Mouse (Mus musculus) heart, embryonic 15.5 days (tissue): ENCODE results near the gene Ebp. TPM values are rescaled to one million over a fixed set of nuclear protein-coding genes. Genes with fewer than 3 reads are reported as not detected.

Source experiments
- ATAC-seq: fragments of 200-750 bp; cut with Nextera tagmentation; replicated peaks from 2 replicates; pipeline ENCODE4 v1.8.0; 2017; ENCODE audit warnings: low read depth, moderate TSS enrichment; ENCODE audit not compliant: insufficient number of reproducible peaks, insufficient read depth, low FRiP score
- H3K27ac ChIP-seq: fragments of 300-500 bp; sonication (generic); 2 replicates; pipeline ENCODE4 v1.5.1; 2015; ENCODE audit warnings: mild to moderate bottlenecking, inconsistent platforms
- H3K27me3 ChIP-seq: fragments of 300-500 bp; sonication (generic); 2 replicates; pipeline ENCODE4 v1.6.1; 2015; ENCODE audit warnings: inconsistent platforms
- H3K36me3 ChIP-seq: fragments of 300-500 bp; sonication (generic); 2 replicates; pipeline ENCODE4 v1.6.1; 2015; ENCODE audit warnings: mild to moderate bottlenecking, inconsistent platforms
- H3K4me1 ChIP-seq: fragments of 300-500 bp; sonication (generic); replicated peaks from 2 replicates; pipeline ENCODE4 v1.6.1; 2015; ENCODE audit warnings: inconsistent platforms
- H3K4me2 ChIP-seq: fragments of 300-500 bp; sonication (generic); 2 replicates; pipeline ENCODE4 v1.6.1; 2015; ENCODE audit warnings: inconsistent platforms, mild to moderate bottlenecking, moderate library complexity
- H3K4me3 ChIP-seq: fragments of 300-500 bp; sonication (generic); 2 replicates; pipeline ENCODE4 v1.5.1; 2015; ENCODE audit warnings: mild to moderate bottlenecking, inconsistent platforms
- H3K9ac ChIP-seq: fragments of 300-500 bp; sonication (generic); 2 replicates; pipeline ENCODE4 v1.6.1; 2015; ENCODE audit warnings: mild to moderate bottlenecking, inconsistent platforms
- H3K9me3 ChIP-seq: fragments of 300-500 bp; sonication (generic); replicated peaks from 2 replicates; pipeline ENCODE4 v1.6.1; 2016; ENCODE audit warnings: inconsistent platforms
- WGBS: fragments of 180-500 bp; shearing (Covaris S2); methylation state at CpG from one replicate; pipeline ENCODE4 v1.1.7; 2015; ENCODE audit warnings: mixed read lengths; 5-methylcytosine and 5-hydroxymethylcytosine counted together
- polyA plus RNA-seq: library from polyadenylated mRNA; unstranded; fragments of >200 nt; fragmentation: Nextera tagmentation; extraction: Ambion mirVana; gene quantifications from 2 replicates; pipeline ENCODE4 v1.2.1, GENCODE M21; 2015

Ebp gene
- polyA plus RNA-seq, 1 experiment from 2014 or later: 27.9 TPM

DNA sequence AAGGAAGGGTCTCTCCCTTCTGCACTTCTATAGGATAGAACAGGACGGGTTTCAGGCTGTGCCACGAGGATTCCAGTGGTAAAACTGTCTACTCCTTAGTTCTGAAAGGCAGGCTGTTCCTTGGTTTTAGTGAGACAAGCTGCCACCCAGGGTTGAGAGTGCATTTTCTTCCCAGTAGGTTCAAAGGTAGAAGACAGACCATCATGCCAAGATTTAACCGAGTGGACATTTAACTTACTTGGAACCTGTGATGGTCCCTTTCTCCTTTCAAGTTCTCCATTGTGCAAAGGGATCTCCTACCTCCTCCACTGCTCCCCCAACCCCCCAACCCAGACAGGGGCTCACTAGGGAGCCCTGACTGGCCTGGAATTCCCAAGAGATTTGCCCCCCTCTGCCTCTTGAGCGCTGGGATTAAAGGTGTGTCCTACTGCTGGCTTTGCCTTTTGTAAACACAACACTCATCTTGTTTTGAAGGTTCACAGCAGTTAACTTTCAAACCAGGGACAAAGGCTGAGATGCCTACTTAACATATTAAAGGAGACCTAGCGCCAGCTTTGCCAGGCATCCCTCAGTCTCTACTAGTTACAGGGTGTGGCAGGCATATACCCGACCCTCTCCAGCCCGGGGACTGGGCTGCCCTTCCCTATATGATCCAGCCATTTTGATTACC lies 10.3 kb downstream of the Ebp start:
- Histone ChIP-seq H3K27me3 (no peaks in the 10 kb centered on the region), H3K9me3 (no peaks in the 10 kb centered on the region), H3K9ac (no peak overlapping the region), H3K27ac (no peak overlapping the region), H3K36me3 (no peaks in the 10 kb centered on the region; the same call in 1 of the 2 replicates), H3K4me1 (no peaks in the 10 kb centered on the region), H3K4me3 (no peak overlapping the region), H3K4me2 (no peak overlapping the region)
- 15% methylated on average over 7 of the region's 7 CpGs for WGBS
- no peak for ATAC-seq

DNA sequence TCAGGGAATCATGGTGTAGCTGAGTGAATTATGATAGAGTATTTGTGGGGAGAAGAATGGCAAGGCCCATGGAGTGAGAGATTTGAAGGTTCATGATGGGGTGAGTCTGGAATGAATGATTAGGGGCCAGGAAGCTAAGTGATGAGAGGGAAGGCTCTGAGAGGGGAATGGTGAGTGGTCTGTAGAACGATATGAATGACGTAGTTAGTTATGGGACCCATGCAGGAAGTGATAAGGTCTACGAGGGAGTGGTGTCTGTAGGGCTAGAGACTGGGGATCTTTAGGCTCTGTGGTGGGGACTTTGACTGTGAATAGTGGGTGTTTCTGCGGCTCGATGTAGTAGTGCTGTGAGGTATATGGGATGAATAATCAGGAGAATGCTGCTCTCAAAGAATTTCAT lies 13.7 kb downstream of the Ebp start:
- Histone ChIP-seq H3K4me2 (no peak overlapping the region), H3K9ac (no peak overlapping the region), H3K27me3 (no peaks in the 10 kb centered on the region), H3K4me3 (no peak overlapping the region), H3K27ac (no peak overlapping the region), H3K9me3 (no peaks in the 10 kb centered on the region), H3K4me1 (no peaks in the 10 kb centered on the region), H3K36me3 (no peaks in the 10 kb centered on the region)
- 77% methylated on average over 5 of the region's 5 CpGs for WGBS
- ATAC-seq: no peak

DNA sequence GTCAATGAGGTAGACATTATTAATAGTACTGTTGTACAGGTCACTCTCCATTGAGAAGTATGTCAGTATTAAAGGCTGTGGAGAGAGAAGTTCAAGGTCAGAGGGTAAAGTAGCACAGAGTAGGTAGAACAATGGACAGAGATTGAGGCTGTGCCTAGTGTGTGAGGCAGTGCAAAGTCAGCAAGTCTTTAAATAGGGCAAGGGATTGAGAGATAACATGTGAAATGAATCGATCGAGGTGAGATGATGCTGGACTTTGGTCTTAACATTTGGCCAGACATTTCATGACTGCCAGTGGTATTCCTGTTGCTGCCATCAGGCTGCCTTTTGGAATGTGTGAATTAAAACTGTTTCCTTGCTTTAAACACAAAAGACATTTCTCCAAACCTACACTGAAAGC lies 14.4 kb downstream of the Ebp start:
- no peak overlapping the region for H3K27ac ChIP-seq
- ATAC-seq: no peak
- H3K4me2 ChIP-seq: no peak overlapping the region
- no peaks in the 10 kb centered on the region for H3K9me3 ChIP-seq
- no peak overlapping the region for H3K9ac ChIP-seq
- no peaks in the 10 kb centered on the region for H3K36me3 ChIP-seq
- H3K4me3 ChIP-seq: no peak overlapping the region
- no peaks in the 10 kb centered on the region for H3K4me1 ChIP-seq
- H3K27me3 ChIP-seq: no peaks in the 10 kb centered on the region
- WGBS: 92% methylated on average over 2 of the region's 2 CpGs

DNA sequence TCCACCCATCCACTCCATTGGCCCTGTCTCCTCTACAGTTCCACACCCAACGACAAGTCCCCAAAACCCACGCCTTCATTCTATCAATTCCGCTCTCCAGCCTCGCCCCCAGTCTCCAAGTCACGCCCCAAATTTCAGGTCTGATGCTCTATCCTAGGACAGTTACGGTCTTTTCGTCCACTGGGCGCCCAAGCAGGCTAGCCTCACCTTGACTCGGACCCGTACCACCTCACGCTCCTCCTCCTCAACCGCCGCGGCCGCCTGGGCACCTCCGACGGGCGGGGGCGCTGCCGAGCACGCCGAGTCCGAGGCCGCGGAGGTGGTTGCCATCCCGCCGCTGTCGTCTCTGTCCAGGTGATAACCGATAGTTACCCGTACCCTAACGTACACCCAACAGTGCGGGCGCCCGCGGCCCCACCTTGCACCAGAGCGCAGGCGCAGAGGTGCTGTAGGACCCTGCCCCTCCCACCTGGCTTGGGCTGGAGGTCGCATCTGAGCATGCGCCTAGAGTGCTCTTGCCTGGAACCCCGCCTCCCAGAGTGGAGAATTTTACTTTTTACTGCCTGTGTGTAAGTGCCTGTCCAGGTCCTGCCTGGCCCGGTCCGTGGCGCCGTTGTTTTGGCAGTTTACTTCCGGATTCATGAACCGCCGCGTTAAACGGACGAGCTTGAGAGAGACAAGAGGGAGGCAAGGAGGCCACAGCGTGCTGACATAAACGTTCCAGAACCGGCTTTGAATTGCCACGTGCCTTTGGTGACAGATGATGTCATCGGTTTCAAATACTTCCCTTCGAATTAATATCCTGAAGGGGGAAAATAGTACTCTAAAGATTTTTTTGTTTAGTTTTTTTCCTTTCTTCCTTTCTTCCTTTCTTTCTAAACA lies 17.6 kb downstream of the Ebp start, which contains the start of gene Tbc1d25:
Gene Tbc1d25 (minus strand): TSS at position 678 of the 882 bp plus-strand sequence.
- Histone ChIP-seq H3K9me3 (no peaks in the 10 kb centered on the region), H3K4me3 (peak within 1 kb of the TSS; percentile 72), H3K9ac (peak within 1 kb of the TSS; percentile 64), H3K27me3 (no peaks in the 10 kb centered on the region), H3K36me3 (peaks cover 5% of the 10 kb centered on the region; the same call in 1 of the 2 replicates), H3K4me1 (no peaks in the 10 kb centered on the region), H3K4me2 (peak within 1 kb of the TSS; percentile 63), H3K27ac (peak within 1 kb of the TSS; percentile 71)
- peak; percentile 95 for ATAC-seq
- WGBS: 7% methylated on average over 46 of the region's 56 CpGs

DNA sequence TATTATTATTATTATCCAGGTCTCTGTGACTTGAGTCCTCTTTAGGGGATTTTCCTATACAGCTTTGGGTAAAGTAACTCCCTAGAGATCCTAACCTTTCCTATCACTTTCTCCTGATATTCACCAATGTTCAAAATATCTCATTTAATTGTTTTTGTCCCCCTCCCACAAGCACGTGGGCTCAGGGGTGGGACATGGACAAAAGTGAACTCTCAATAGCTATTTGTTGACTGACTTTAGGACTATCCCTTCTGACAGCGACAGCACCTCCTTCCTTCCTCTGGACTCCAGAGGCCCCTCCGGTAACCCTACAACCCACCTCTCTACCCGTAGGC lies 18.2 kb downstream of the Ebp start:
- ATAC-seq: no peak
- no peaks in the 10 kb centered on the region for H3K9me3 ChIP-seq
- H3K4me2 ChIP-seq: peak overlapping the region; percentile 63
- H3K4me3 ChIP-seq: peak overlapping the region; percentile 72
- H3K9ac ChIP-seq: peak overlapping the region; percentile 64
- peak overlapping the region; percentile 71; the same call in 1 of the 2 replicates for H3K27ac ChIP-seq
- H3K4me1 ChIP-seq: no peaks in the 10 kb centered on the region
- WGBS: 12% methylated on average over 4 of the region's 4 CpGs
- peaks cover 5% of the 10 kb centered on the region; the same call in 1 of the 2 replicates for H3K36me3 ChIP-seq
- H3K27me3 ChIP-seq: no peaks in the 10 kb centered on the region

DNA sequence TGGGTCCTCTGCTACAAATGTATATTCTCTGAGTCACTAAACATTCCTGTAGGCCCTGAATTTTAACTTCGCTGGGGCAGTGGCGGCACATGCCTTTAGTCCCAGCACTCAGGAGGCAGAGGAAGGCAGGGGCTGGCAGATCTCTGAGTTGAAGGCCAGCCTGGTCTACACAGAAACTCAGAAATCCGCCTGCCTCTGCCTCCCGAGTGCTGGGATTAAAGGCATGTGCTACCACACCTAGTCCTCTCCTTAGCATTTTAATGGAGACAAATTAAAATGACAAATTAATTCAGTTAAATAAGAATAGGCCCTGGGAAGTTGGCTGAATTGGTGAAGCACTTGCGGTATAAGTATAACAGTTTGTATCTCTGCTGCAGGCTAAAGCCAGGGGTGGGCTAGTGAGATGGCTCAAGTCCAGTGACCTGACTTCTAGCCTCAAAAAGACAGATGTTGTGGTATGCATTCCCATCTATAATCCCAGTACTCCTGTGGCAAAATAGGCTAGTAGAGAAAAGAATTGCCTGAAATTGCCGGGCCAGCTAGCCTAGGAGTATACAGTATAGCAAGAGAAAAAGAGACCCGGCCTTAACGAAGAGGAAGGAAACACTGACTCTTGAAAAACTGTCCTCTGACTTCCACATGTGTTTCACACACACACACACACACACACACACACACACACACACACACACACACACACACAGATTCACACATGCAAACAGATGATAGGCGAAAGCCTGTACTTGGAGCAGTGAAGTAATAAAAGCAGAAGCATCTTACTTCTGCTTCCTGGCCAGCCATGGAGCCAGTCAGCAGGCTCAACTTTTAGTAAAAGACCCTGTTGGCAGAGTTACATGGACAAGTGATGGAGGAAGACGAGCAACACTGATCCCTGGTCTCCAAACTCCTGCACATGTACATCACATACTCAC lies 25.3 kb downstream of the Ebp start:
- no peak overlapping the region for H3K9ac ChIP-seq
- H3K36me3 ChIP-seq: peaks cover 9% of the 10 kb centered on the region; the same call in 1 of the 2 replicates
- H3K4me3 ChIP-seq: no peak overlapping the region
- H3K4me1 ChIP-seq: no peaks in the 10 kb centered on the region
- no peaks in the 10 kb centered on the region for H3K9me3 ChIP-seq
- no peaks in the 10 kb centered on the region for H3K27me3 ChIP-seq
- ATAC-seq: no peak
- no peak overlapping the region for H3K27ac ChIP-seq
- 88% methylated on average over 8 of the region's 10 CpGs for WGBS
- no peak overlapping the region for H3K4me2 ChIP-seq

DNA sequence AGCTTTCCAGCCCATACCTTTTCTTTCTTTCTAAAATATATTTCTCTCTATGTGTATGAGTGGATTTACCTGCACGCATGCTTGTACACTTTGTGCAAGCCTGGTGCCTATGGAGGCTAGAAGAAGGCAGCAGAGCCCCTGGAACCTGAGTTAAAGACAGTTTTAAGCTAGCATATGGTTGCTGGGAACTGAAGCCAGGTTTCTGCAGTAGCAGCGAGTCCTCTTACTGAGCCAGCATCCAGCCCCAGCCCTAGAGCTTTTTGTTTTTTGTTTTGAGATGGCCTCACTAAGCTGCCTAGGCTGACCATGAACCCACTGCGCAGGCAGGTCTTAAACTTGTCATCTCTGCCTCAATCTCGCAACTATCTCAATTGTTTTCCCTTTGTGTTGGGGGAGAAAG lies 28.8 kb downstream of the Ebp start:
- 84% methylated on average over 4 of the region's 4 CpGs for WGBS

DNA sequence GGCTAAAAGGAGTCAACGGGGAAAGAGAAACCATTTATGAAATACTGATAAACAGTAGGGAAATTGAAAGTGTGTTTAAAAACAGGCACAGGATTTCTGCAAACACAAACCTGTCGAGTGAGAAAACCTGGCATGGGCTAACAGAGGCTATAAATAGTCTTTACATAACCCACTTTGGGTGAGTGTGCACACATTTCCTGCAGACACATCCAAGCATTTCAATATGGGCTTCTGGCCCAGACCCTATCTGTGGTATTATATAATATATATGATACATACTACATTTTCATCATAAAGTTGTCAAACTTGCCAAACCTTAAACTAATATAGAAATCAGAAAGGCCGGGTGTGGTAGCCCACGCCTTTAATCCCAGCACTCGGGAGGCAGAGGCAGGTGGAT lies 30.2 kb downstream of the Ebp start:
- H3K9ac ChIP-seq: no peak overlapping the region
- H3K4me3 ChIP-seq: no peak overlapping the region
- 65% methylated on average over 5 of the region's 5 CpGs for WGBS
- H3K4me1 ChIP-seq: no peaks in the 10 kb centered on the region
- H3K27me3 ChIP-seq: no peaks in the 10 kb centered on the region
- H3K9me3 ChIP-seq: no peaks in the 10 kb centered on the region
- ATAC-seq: no peak
- no peak overlapping the region for H3K4me2 ChIP-seq
- H3K36me3 ChIP-seq: peaks cover 4% of the 10 kb centered on the region; the same call in 1 of the 2 replicates
- peak overlapping the region; percentile 19; the same call in 1 of the 2 replicates for H3K27ac ChIP-seq

More for the DNA sequence above, 28.8 kb downstream of the Ebp start:
- Histone ChIP-seq H3K27ac (no peak overlapping the region), H3K27me3 (no peaks in the 10 kb centered on the region), H3K36me3 (peaks cover 4% of the 10 kb centered on the region; the same call in 1 of the 2 replicates), H3K9ac (no peak overlapping the region), H3K4me3 (no peak overlapping the region), H3K9me3 (no peaks in the 10 kb centered on the region), H3K4me2 (no peak overlapping the region), H3K4me1 (no peaks in the 10 kb centered on the region)
- ATAC-seq: no peak

DNA sequence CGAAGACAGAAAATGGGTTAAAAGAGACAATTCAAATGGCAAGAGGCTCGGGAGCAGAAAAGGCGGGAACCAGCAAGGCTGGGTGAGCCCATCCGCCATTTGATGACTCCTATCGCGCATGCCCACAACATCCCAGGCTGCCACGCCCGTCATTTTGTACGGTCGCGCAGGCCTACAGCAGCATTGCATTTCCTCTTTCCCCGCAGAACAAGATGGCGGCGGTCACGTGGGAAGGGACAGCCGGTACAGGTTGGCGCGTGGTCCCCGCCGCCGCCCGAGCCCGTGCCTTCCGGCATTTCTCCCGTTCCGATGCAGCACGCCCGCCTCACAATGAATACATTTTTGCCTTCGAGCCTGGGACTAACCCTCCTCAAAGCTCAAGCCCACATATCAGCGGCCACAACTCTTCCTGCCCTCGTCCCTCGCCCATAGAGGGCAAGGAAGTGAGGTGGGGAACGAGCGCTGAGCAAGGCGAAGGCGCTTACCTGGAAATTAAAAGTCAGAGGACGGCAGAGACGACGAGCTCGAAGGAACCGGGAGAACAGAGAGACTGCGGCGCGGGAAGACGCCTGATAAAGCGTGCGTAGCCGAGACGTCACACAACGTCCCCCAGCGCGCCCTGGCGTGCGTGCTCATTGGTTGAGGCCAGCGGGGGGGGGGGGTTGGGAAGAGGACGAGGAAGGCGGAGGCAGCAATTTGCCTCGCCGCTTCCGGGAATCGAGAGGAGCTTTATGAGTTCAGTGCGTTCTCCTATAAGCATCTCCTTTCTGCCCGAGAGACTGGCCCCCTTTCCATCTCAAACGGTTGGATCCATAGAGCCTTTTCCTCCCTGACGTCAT lies 47.9 kb downstream of the Ebp start, which contains the start of gene Rbm3:
Gene Rbm3 (minus strand): TSS at position 728 of the 839 bp plus-strand sequence.
- ATAC-seq: peak; percentile 93
- peak within 1 kb of the TSS; percentile 65 for H3K4me2 ChIP-seq
- H3K4me3 ChIP-seq: peak within 1 kb of the TSS; percentile 72
- H3K27ac ChIP-seq: peak within 1 kb of the TSS; percentile 98
- 23% methylated on average over 59 of the region's 65 CpGs for WGBS
- peaks cover 13% of the 10 kb centered on the region; the same call in 1 of the 2 replicates for H3K36me3 ChIP-seq
- no peaks in the 10 kb centered on the region for H3K9me3 ChIP-seq
- H3K27me3 ChIP-seq: no peaks in the 10 kb centered on the region
- peak within 1 kb of the TSS; percentile 72 for H3K9ac ChIP-seq
- H3K4me1 ChIP-seq: peaks cover 9% of the 10 kb centered on the region

DNA sequence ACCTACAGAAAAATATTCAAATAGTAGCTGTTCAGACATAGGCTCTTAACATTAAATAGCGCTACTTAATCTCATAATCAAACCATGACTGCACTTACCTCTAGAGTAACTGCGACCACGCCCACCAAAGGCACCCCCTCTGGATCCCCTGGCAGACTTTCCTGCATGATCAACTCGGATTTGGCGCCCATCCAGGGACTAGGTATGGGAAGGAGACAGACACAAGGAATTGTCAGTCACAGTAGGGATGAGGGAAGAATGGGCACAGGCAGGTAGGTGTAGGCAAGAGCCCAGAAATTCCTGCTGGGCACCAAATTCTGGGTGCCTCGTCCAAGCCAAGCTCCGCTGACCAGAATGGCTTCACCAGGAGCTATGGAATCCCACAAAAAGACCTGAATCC lies 49.6 kb downstream of the Ebp start:
- no peak overlapping the region for H3K27ac ChIP-seq
- H3K27me3 ChIP-seq: no peaks in the 10 kb centered on the region
- H3K9me3 ChIP-seq: no peaks in the 10 kb centered on the region
- ATAC-seq: no peak
- H3K4me3 ChIP-seq: peak overlapping the region; percentile 72
- H3K9ac ChIP-seq: 0 out of 2 replicates have a peak overlapping the region, but pooled peaks have one; percentile 72
- peaks cover 9% of the 10 kb centered on the region for H3K4me1 ChIP-seq
- WGBS: 56% methylated on average over 7 of the region's 7 CpGs
- peaks cover 13% of the 10 kb centered on the region; the same call in 1 of the 2 replicates for H3K36me3 ChIP-seq
- H3K4me2 ChIP-seq: peak overlapping the region; percentile 65
